Mouse (Mus musculus) thymus, postnatal 36 days (tissue): Measurements from ENCODE around the gene Qtrt1.

ENCODE experiments used
- DNase-seq, 2 experiments: peaks; one replicate each; pipeline ENCODE4 v3.0.0; 2022; ENCODE audit warnings: mixed read lengths in 2 of 2

The Qtrt1 gene

DNA sequence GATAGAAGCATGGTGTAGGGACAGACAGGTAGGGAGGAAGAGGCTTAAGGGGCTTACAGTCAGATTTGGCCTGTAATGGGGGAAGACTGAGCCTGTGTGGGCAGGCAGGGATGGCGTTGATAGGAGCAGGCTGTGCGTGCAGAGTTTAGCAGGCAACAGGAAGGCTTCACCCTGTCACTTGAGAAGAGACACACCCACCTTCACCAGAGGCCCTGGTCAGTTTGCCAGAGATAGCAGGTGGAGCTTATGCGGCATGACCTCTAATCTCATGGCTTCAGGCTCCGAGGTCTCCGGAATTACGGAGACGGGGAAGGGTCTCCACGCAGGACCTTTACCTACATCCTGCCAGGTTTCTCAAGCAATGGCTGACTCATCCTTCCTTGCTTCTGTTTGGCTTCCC, 40.2 kb downstream of the Qtrt1 start:
- DNase-seq: no peak

DNA sequence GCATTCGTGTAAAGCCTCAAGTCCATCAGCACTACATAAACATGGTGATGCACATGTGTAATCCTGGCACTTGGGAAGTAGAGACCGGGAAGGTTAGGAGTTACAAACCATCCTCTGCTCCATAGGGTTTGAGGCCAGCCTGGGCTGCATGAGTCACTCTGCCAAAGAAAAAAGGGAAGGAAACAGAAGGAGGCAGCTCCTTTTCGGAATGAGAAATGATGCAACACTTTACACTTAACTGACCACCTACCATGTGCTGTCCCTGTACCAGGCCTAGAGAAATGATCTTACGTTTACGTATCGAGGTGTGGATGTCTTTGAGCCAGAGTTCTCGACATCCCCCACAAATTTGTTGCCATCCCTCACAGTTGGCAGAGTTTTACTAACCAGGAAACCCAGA, 41.4 kb downstream of the Qtrt1 start:
- no peak for DNase-seq

DNA sequence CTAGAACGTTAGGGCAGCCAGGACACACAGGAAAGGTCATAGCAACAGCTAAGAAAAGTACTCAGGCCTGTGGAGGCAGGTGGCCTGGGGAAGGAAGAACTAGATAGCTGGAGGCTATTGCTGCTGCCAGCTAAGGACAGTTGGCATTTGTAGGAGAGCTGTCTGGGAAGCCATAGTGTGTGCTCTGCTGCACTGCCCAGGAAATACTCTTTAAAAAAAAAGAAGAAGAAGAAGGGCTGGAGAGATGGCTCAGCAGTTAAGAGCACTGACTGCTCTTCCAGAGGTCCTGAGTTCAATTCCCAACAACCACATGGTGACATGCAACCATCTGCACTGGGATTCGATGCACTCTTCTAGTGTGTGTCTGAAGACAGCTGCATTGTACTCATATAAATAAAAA, 41.8 kb downstream of the Qtrt1 start:
- DNase-seq: no peak

DNA sequence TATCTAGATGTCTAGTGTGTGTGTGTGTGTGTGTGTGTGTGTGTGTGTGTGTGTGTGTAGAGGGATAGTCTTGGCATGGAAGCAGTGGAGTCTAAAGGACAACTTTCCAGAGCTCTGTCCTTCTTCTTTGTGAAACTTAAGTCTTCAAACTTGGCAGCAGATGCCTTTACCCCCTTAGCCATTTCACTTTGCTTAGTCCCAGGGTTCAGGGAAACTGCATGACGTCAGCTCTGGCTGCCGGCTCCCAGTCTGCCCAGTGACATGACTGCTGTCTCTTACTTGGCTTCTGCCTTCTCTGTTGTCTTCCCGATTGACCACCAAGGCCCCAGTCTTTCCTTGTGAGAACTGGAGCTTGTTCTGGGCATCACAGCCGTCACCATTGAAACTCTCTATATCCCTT, 42.9 kb downstream of the Qtrt1 start:
- no peak for DNase-seq

DNA sequence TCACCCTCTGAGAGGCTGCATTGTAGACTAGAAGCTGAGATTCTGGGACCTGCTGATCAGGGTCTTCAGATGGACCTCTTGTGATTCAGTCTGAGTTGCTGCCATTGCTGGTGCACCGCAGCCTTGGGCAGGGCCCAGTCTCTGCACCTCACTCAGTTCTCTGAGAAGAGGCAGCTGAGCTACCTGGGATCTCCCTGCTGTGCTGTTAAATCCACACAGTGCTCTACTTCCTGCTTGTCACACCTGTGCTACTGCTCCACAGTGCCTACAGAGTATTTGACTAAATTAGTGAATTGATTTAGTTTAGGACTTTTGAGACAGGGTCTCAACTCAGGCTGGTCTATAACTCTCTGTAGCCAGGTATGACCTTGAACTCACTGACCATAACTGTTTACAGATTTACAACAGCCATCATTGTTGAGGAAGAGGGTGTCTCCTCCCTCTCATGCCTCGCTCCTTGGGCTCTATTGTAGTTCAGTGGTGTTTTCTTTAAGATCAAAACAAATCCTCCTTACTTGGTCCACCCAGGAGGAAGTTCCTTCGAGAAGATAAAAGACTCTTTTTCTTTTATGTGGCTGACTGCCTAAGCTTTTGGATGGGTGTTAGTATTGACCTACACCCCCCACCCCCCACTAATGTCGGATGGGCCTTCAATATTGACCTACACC, 43.6 kb downstream of the Qtrt1 start:
- DNase-seq: no peak

DNA sequence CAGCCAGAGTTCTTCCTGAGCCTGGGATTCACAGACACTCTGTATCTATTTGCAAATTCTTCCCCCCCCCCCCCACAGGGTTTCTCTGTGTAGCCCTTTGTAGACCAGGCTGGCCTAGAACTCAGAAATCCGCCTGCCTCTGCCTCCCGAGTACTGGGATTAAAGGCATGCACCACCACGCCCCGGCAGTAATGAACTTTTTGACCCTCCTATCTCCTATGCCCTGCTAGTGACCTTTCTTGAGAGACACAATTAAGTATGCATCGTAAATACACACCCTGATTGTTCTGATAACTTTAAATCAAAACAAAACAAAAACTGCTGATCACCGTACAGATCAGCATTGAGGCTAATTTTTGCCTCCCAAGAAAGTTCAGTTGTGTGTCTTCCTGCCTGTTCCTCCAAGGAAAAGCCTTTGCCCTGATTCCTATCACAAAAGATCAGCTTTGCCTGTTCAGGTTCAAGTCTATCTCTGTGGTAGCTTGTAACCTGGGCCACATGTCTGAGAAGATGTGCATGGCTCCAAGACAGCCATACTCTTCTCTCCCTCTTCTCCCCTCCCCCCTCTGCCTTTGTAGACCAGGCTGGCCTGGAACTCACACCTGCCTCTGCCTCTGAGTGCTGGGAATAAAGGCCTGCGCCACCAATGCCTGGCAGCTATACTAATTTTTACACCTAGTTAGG, 44.8 kb downstream of the Qtrt1 start:
- DNase-seq: no peak

DNA sequence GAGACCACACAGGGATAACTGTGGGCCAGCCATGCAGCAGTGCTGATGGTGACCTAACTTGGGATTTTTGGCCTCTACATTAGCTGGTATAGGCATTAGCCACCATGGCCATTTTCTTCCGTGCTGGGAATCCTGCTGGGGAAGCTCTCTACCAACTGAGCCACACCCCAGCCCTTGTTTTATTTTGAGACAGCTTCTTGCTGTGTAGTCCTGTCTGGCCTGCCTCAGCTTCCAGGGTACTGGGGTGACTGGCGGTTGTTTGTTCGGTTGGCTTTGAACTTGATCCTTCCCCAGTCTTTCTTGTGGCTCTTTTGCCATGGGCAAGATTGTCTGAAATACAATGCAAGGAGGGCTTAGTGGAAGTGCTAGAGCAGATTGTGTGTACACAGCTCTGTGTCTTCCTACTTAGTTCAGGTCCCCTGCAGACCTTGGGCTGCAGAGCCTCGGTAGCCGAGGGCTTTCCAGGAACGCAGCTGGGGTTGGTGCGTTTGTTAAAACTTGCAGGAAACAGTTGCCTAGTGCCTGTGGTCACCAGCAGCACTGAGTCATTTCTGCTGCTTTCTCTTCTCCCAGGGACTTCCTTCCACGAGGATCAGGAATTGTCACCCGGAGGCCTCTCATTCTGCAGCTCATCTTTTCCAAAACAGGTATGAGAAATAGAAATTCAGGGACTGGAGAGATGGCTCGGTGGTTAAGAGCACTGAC, 45.4 kb downstream of the Qtrt1 start:
- DNase-seq: no peak

DNA sequence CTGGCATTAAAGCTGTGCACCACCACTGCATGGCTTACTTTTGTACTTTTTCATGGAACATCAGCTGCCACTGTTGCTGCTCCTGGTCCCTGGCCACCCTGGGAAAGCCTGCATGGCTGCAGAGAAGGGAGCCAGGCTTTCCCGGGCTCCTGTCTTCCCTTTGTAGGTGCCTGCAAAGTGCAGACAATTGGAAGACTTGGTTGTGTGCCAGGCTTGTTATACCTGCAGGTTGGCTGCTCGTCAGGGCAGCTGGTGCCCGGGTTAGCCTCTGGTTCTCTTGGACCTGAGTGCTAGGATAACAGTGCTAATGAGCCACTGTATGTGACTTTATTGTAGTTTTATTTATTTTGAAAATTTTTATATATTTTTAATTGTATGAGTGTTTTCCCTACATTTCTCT, 47.2 kb downstream of the Qtrt1 start:
- no peak for DNase-seq

DNA sequence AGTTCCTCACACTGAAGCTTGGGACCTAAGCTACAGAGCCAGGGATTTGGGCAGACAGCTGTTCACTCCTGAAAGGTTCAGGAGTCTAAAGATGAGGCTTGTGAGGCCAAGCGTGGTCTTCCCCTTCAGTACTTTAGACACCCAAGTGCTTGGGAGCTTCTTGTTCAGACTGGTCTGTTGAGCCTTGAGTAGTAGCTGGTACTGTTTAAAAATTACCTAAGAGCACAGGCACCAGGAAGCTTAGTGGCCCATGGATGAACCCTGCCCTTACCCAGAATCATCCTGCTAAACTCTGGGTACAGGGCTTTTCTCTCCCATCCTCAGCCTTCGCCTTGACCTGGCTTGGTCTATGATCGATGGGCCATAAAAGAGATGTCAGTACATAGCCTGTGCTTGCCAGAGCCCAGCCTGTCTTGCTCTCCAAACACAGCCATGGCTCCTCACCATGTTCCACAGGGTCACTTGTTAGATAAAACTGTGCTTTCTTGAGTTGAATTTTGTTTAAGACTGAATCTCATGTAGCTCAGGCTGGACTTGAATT, 48.8 kb downstream of the Qtrt1 start:
- no peak for DNase-seq

DNA sequence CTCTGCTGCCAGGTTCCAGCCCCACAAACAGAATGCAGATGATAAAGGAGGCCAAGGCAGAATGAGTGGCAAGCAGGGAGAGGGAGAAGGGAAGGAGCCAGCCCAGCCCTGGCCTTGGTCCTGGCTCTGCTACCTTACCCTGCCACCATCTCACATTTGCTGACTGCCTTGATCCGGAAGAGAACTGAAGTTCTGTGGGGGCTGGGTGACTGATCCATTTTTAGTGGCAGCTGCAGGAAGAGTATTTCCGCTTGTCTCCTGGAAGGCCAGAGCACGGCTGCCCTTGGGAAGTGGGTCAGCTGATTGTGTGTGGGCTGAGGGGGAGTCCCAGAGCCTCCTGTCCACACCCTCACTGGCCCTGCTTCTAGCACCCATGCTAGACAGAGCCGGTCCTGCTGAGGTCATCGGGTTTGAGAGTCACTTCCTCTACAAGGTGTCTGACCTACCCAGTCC, 51.5 kb downstream of the Qtrt1 start:
- peak in 1 of 2 experiments; percentile 23 for DNase-seq

DNA sequence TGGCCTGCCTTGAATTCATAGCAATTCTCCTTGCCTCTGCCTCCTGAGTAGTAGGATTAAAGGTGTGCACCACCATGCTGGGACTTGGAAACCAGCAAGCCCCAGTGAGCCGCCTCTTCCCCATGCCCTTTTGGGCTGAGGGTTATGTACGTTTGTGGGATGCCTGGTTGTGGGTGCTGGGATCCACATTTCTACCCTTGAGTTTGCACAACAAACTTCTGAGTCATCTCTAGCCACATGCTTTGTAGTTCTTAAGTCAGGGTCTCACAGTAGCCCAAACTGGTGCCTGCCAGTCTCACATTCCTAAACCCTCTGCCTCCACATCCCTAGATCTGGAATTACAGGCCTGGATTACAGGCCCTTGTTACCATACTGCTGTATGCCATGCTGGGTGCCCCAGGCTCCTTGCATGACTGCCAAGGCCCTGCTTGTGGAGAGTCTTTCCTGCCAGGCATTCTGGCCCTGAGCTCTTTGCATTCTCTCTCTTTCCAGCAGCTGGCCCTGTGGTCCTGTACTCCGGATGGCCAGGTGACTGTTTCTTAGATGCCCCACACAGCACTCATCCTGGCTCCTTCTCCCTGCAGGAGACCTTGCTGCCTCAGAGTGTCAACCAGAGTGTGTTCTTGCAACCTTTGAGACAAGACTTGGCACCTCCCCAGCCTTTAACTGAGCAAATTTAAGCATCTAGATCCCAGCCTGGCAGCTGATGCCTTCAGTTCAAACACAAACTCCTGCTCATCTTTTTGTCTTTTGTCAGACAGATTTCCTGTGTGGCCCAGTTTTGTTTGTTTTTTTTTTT, 52.3 kb downstream of the Qtrt1 start:
- DNase-seq: no peak

DNA sequence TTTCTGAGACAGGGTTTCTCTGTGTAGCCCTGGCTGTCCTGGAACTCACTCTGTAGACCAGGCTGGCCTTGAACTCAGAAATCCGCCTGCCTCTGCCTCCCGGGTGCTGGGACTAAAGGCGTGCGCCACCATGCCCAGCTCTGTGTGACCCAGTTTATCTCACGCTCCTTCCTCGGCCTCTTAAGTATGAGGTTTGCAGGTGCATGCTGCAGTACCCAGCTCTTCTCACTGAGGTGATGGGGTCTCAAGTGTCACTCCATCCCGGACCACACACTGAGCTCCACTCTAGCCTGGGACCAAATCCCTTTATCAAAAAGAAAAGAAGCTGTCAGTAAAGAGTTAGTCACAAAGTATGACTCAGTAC, 52.9 kb downstream of the Qtrt1 start:
- DNase-seq: peak in 1 of 2 experiments; percentile 47

DNA sequence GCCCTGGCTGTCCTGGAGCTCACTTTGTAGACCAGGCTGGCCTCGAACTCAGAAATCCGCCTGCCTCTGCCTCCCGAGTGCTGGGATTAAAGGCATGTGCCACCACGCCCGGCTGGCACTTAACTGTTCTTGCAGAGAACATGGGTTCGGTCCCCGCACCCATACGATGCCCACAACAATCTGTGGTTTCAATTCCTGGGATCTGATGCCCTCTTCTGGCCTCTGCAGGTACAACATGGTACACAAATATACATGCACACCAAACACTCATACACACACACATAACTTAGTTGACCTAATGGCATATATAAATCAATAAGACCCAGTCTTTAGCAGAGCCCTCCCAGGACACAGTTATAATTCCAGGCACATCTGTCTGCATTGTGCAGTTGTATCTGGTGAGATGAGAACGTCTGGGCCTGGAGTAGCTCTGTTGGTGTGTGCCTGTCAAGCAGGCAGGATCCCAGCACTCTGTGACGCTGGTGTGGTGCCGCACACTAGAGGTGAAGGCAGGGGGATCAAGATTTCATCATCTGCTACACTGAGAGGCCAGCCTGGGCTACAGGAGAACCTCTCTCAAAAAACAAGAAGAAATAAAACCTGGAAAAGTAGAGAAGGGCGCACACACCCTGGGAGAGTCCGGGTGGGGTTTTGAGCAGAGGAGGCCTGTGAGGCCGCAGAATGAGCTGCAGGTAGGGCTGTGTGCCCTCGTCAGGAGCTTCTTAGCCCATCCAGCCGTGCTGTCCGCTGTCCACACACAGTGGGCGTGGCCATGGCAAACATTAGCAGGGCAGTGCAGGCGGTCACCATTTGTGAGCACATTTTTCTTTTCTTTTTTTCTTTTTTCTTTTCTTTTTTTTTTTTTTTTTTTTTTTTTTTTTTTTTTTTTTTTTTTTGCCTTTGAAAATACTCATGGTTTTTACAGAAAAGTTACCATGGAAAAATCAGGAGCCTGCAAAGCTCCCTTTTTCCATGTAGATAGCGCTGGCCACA, 57.7 kb downstream of the Qtrt1 start:
- DNase-seq: peak; percentile 60 to 71
